Mouse (Mus musculus) ES-E14 (cell line): Measurements from ENCODE around the gene Casp2. TPM values are rescaled to one million over a fixed set of nuclear protein-coding genes. Genes with fewer than 3 reads are reported as not detected.

Experiments used
- DNase-seq: peaks from one replicate; pipeline ENCODE4 v3.0.0-alpha.2; 2013; ENCODE audit warnings: low read depth, low spot score
- H3K27ac ChIP-seq: 2 replicates; pipeline ENCODE4 v1.5.1; 2012; ENCODE audit warnings: low read depth, mild to moderate bottlenecking, low read length, moderate library complexity, mixed read lengths; ENCODE audit not compliant: poor library complexity, insufficient read depth, severe bottlenecking
- H3K36me3 ChIP-seq: 2 replicates; pipeline ENCODE4 v1.6.1; 2012; ENCODE audit warnings: mild to moderate bottlenecking, low read length, moderate library complexity, mixed read lengths; ENCODE audit not compliant: control insufficient read depth, poor library complexity, insufficient read depth, severe bottlenecking
- H3K4me1 ChIP-seq, 2 experiments: fragments of 150-350 bp in 1 of 2; sonication (generic) in 1 of 2; 2 replicates each; pipeline ENCODE4 v1.6.1; 2012; ENCODE audit warnings: low read length in 2 of 2, mild to moderate bottlenecking in 1 of 2, mixed read lengths in 1 of 2; ENCODE audit not compliant: control insufficient read depth in 2 of 2, insufficient read depth in 2 of 2, poor library complexity in 1 of 2
- H3K4me3 ChIP-seq, 2 experiments: fragments of 150-350 bp in 1 of 2; sonication (generic) in 1 of 2; 2 replicates each; pipeline ENCODE4 v1.5.1; 2012; ENCODE audit warnings: low read length in 2 of 2, low read depth in 1 of 2, mild to moderate bottlenecking in 1 of 2, mixed read lengths in 1 of 2; ENCODE audit not compliant: insufficient read depth in 1 of 2, poor library complexity in 1 of 2, severe bottlenecking in 1 of 2
- H3K9ac ChIP-seq: 2 replicates; pipeline ENCODE4 v1.6.1; 2012; ENCODE audit warnings: low read depth, mild to moderate bottlenecking, low read length, mixed read lengths; ENCODE audit not compliant: poor library complexity, insufficient read depth, severe bottlenecking
- H3K9me3 ChIP-seq: fragments of 150-350 bp; sonication (generic); 2 replicates; pipeline ENCODE4 v1.6.1; 2012; ENCODE audit warnings: low read depth, mild to moderate bottlenecking, low read length; ENCODE audit not compliant: control insufficient read depth, insufficient read depth
- CHD2 ChIP-seq: IDR thresholded peaks from 2 replicates; pipeline ENCODE4 v1.6.1; 2014; ENCODE audit warnings: mild to moderate bottlenecking, low read depth, low read length, inconsistent platforms
- HCFC1 ChIP-seq: IDR thresholded peaks from 2 replicates; pipeline ENCODE4 v1.6.1; 2012; ENCODE audit warnings: low read length, inconsistent platforms, borderline replicate concordance; ENCODE audit not compliant: insufficient read depth
- MAFK ChIP-seq: IDR thresholded peaks from 2 replicates; pipeline ENCODE4 v1.6.1; 2014; ENCODE audit warnings: mild to moderate bottlenecking, low read depth, low read length, inconsistent platforms; ENCODE audit not compliant: insufficient read depth
- ZC3H11A ChIP-seq: IDR thresholded peaks from 2 replicates; pipeline ENCODE4 v1.6.1; 2012; ENCODE audit warnings: low read depth, mild to moderate bottlenecking, inconsistent platforms, low read length, borderline replicate concordance
- ZNF384 ChIP-seq: IDR thresholded peaks from 2 replicates; pipeline ENCODE4 v1.6.1; 2012; ENCODE audit warnings: low read depth, low read length, inconsistent platforms
- in situ Hi-C, 2 experiments: fragments of 600-800 bp; cut with MboI; formaldehyde crosslinking; loops; one replicate each; pipeline ENCODE4 v1.15.1; 2025; ENCODE audit warnings: low sequenced_read_pairs in 2 of 2, inconsistent platforms in 1 of 2; ENCODE audit not compliant: unreplicated experiment in 2 of 2
- total RNA-seq: library from RNA; depleted of rRNA; stranded (reverse); fragments of 300-350 nt; gene quantifications from 2 replicates; pipeline ENCODE4 v1.2.3, GENCODE M21; 2012

Casp2 gene
- total RNA-seq, 1 experiment = 34.8 TPM

DNA sequence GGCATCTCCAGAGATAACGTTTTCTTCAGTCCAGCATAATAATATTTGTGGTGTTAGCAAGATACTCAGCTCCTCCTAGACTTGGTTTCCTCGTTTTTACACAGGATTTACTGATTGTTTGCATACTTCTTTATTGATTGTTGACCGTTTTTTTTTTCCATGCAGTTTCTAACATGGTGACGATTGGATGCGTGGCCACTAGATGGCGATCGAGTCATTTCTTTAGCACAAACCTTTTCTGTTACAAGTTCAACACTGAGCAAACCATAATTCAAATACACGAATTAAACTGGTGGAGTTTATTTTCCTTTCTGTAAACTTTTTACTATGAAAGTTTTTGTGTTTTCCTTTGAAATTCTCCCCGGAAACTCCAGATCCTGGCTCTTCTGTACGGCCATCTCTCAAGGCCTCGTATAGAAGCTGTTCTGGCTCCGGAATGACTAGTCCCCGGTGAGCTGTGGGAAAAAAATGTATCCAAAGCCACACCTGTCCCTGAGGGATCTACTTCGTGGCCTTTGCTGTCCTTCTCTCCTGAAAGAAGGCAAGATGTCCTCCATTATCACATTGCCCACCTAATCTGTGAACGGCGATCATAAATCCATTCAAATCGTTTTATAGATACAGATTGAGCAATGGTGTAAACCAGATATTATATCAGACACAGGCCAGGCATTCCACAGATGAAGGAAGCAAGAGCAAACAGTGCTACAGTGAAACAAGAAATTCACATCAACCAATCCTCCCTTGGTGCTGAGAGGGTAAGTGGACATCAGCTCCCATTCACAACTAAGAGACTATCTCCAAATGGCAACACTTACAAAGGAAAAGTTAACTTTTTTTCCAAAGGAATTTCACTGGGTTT lies 37.3 kb upstream of the Casp2 start:
- H3K27ac ChIP-seq = no peak overlapping the region
- no peaks in the 10 kb centered on the region for H3K9me3 ChIP-seq
- TF ChIP-seq ZC3H11A = peak; percentile 93
- TF ChIP-seq CHD2 = no peak
- peak; percentile 84 for TF ChIP-seq ZNF384
- no peak for TF ChIP-seq HCFC1
- TF ChIP-seq MAFK = no peak
- H3K4me1 ChIP-seq = no peaks in the 10 kb centered on the region
- H3K36me3 ChIP-seq = no peaks in the 10 kb centered on the region
- H3K4me3 ChIP-seq = no peak overlapping the region
- no peak overlapping the region for H3K9ac ChIP-seq
- in situ Hi-C loops = loop anchor here in 1 of 2 experiments (10.0 kb wide), 1 partner anchor 637 kb away; no protein-coding TSS in a partner anchor
- peak; percentile 49 for DNase-seq

DNA sequence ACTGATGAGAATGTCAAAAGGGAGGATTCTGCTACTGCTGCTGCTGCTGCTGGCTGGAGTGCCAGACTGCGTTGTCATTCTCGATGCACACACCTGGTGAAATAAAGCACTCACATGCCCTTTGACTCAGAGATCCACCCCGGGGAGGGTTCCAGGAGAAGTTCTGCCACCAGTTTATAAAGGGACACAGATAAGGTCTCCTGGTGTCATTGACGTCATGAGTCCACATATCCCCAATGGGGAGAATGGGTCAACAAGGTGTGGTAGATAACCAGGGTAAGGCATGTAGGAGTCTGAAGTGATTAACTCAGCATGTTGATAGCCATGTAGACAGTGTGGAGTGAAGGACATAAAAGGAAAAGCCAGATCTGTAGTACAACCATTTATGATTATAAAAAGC lies 35.2 kb upstream of the Casp2 start:
- Histone ChIP-seq H3K4me1 (no peaks in the 10 kb centered on the region), H3K9me3 (no peaks in the 10 kb centered on the region), H3K4me3 (no peak overlapping the region), H3K9ac (no peak overlapping the region), H3K27ac (no peak overlapping the region), H3K36me3 (no peaks in the 10 kb centered on the region)
- no peak for TF ChIP-seq ZC3H11A
- TF ChIP-seq ZNF384 = no peak
- TF ChIP-seq HCFC1 = no peak
- no peak for TF ChIP-seq CHD2
- no peak for TF ChIP-seq MAFK
- in situ Hi-C loops = loop anchor here in 1 of 2 experiments (10.0 kb wide), 2 partner anchors 355 to 635 kb away; no protein-coding TSS in a partner anchor
- DNase-seq = no peak

DNA sequence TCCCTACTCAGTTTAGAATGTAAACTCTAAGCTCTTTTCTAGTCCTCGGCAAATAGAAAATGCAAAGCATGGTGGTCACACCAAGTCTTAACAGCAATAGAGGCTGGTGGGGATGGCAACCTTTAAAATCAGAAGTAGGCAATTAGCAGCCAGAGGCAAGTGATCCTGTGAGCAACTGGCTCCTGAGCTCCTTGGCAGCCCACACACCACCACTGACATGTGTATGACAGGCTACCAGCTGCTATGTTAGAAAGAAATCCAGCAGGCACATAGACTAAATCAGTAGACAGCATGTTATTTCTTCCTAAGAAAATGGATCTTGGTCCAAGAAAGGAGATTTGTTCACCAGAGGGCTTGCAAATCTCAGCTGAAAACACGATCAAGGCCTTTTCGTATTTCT lies 33.6 kb upstream of the Casp2 start:
- Histone ChIP-seq H3K4me1 (no peaks in the 10 kb centered on the region), H3K4me3 (no peak overlapping the region), H3K9ac (no peak overlapping the region), H3K36me3 (no peaks in the 10 kb centered on the region), H3K9me3 (no peaks in the 10 kb centered on the region), H3K27ac (no peak overlapping the region)
- DNase-seq = no peak
- in situ Hi-C loops = loop anchor here in 1 of 2 experiments (10.0 kb wide), 1 partner anchor 354 kb away; no protein-coding TSS in a partner anchor
- TF ChIP-seq MAFK = no peak
- TF ChIP-seq ZC3H11A = no peak
- TF ChIP-seq ZNF384 = no peak
- no peak for TF ChIP-seq HCFC1
- no peak for TF ChIP-seq CHD2

DNA sequence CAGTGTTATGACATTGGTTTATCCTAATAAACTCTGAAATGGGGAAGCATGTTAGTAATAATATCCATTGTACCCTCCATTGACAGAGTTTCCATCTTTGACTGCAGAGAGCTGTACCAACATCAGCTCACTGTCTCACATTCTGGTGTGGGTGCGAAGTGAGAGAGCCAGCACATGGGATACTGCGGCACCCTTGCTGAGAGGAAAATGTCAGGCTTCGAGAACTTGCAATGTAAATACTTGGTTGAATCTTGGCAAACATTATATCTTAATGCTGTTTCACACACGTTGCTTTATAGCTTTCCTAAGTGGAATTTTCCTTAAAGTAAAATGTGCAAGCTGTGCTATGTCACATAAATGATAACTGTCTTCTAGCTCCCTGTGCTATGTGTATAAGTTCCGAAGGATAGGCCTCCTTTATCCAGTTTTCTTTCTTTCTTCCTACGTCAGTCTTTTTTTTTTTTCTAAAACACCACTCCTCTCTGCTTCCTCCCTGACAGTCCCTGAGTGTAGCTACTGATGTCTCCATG lies 27.4 kb upstream of the Casp2 start:
- in situ Hi-C loops = loop anchor here in 1 of 2 experiments (10.0 kb wide), 1 partner anchor 347 kb away; no protein-coding TSS in a partner anchor

More for the DNA sequence above, 27.4 kb upstream of the Casp2 start:
- TF ChIP-seq MAFK = no peak
- TF ChIP-seq ZNF384 = no peak
- no peak for TF ChIP-seq HCFC1
- TF ChIP-seq CHD2 = no peak
- H3K4me3 ChIP-seq = no peak overlapping the region
- DNase-seq = no peak
- no peaks in the 10 kb centered on the region for H3K4me1 ChIP-seq
- no peaks in the 10 kb centered on the region for H3K9me3 ChIP-seq
- no peaks in the 10 kb centered on the region for H3K36me3 ChIP-seq
- no peak overlapping the region for H3K9ac ChIP-seq
- no peak overlapping the region for H3K27ac ChIP-seq
